Mouse (Mus musculus) frontal cortex, adult 2 months (tissue): ENCODE measurements around the gene Ctc1. TPM values are rescaled to one million over a fixed set of nuclear protein-coding genes. Genes with fewer than 3 reads are reported as not detected.

ENCODE experiments used
- DNase-seq, 2 experiments: peaks; one replicate each; pipeline ENCODE4 v3.0.0; 2022; ENCODE audit warnings: low spot score in 1 of 2; ENCODE audit errors: extremely low spot score in 1 of 2
- polyA plus RNA-seq: library from polyadenylated mRNA; depleted of rRNA; stranded (reverse); fragments of >200 nt; gene quantifications from 2 replicates; pipeline ENCODE4 v1.2.3, GENCODE M21; 2012

The Ctc1 gene
- polyA plus RNA-seq, 1 experiment: 49.2 TPM

- DNase-seq: no peak
Observed at GRCm38 (mm10) chr11:69064259-69065133, 48.8 kb downstream of the Ctc1 start.

GRCm38 (mm10) chr11:69065394-69065925 is 49.7 kb downstream of the Ctc1 start:
- no peak for DNase-seq

- DNase-seq: peak in 1 of 2 experiments; percentile 61
Observed at GRCm38 (mm10) chr11:69066163-69066861, 50.6 kb downstream of the Ctc1 start.

GRCm38 (mm10) chr11:69066956-69067355 is 51.2 kb downstream of the Ctc1 start:
- peak in 1 of 2 experiments; percentile 96 for DNase-seq

GRCm38 (mm10) chr11:69067601-69068000 is 51.9 kb downstream of the Ctc1 start:
- DNase-seq: no peak

- no peak for DNase-seq
Observed at GRCm38 (mm10) chr11:69070093-69070492, 54.4 kb downstream of the Ctc1 start.

- DNase-seq: peak; percentile 93 to 94
Observed at GRCm38 (mm10) chr11:69070590-69071222, 55.0 kb downstream of the Ctc1 start, which contains the start of gene Tmem107. Gene Tmem107, plus strand, starts transcription at chr11:69070806.

GRCm38 (mm10) chr11:69071262-69071661 is 55.6 kb downstream of the Ctc1 start:
- peak in 1 of 2 experiments; percentile 36 for DNase-seq

GRCm38 (mm10) chr11:69072234-69072633 is 56.5 kb downstream of the Ctc1 start:
- DNase-seq: no peak

- no peak for DNase-seq
Observed at GRCm38 (mm10) chr11:69072666-69073064, 57.0 kb downstream of the Ctc1 start.

GRCm38 (mm10) chr11:69073065-69073888 is 57.6 kb downstream of the Ctc1 start:
- DNase-seq: peak; percentile 87 to 96

- DNase-seq: peak in 1 of 2 experiments; percentile 58
Observed at GRCm38 (mm10) chr11:69073951-69074775, 58.5 kb downstream of the Ctc1 start.

GRCm38 (mm10) chr11:69074776-69075069 is 59.0 kb downstream of the Ctc1 start:
- DNase-seq: no peak

- DNase-seq: no peak
Observed at GRCm38 (mm10) chr11:69075764-69076479, 60.2 kb downstream of the Ctc1 start.

- peak in 1 of 2 experiments; percentile 15 for DNase-seq
Observed at GRCm38 (mm10) chr11:69076572-69076971, 60.9 kb downstream of the Ctc1 start.

GRCm38 (mm10) chr11:69077316-69077715 is 61.6 kb downstream of the Ctc1 start:
- DNase-seq: no peak

GRCm38 (mm10) chr11:69078041-69078440 is 62.3 kb downstream of the Ctc1 start:
- DNase-seq: no peak

- no peak for DNase-seq
Observed at GRCm38 (mm10) chr11:69078805-69079438, 63.2 kb downstream of the Ctc1 start.
